Mouse (Mus musculus): ENCODE data around the gene Fbxl14. TPM values are rescaled to one million over a fixed set of nuclear protein-coding genes. Genes with fewer than 3 reads are reported as not detected.

Gene Fbxl14
- polyA plus RNA-seq (2015; fragmentation: Nextera tagmentation; extraction: Ambion mirVana), result 3.8 and 5.2 TPM in 2 replicates

DNA sequence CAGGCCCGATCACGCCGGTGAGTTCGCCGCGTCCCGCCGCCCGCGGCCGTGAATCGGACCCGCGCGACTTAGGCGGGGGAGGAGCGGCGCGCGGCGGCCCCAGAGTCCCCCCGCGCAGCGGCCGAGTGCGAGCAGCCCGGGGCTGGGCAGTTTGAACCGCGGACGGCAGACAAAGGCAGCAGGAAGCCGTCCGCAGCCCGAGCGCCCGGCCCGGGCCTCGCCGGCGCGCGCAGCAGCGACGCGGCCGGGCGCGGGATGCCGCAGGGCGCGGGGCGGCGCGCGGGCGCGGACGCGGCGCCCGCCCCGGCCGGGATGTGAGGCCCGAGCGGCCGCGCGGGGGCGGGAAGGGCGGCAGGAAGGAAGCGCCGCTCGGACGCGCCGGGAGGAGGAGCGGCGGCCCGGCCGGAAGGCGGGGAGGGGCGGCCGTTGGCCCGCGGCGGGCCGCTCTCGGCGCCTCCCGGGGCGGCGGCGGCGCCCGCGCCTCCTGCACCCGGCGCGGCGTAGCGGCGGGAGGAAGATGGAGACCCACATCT lies at the start of gene Fbxl14:
TSS of gene Fbxl14 (plus strand) at position 326 of the 533 bp plus-strand sequence.

Other genes with a start within 250 kb of the Fbxl14 start
- gene Cacna2d4, start 243.1 kb upstream of the Fbxl14 start, polyA plus RNA-seq (2015; fragmentation: Nextera tagmentation; extraction: Ambion mirVana), result 0.17 TPM in 1 of 2 replicates, not detected in the other
- 0.12 TPM in 1 of 2 replicates, not detected in the other for gene Lrtm2, start 148.9 kb upstream of the Fbxl14 start, polyA plus RNA-seq (2015; fragmentation: Nextera tagmentation; extraction: Ambion mirVana)
- 30.2 and 68.5 TPM in 2 replicates for gene Adipor2, start 62.0 kb upstream of the Fbxl14 start, polyA plus RNA-seq (2015; fragmentation: Nextera tagmentation; extraction: Ambion mirVana)
- 11.9 and 24.0 TPM in 2 replicates for gene Wnt5b, start 64.7 kb downstream of the Fbxl14 start, polyA plus RNA-seq (2015; fragmentation: Nextera tagmentation; extraction: Ambion mirVana)